Mouse (Mus musculus) fibroblast of lung, adult 2 months (primary cell): ENCODE results near the gene Iqgap2.

ENCODE experiments used
- DNase-seq: peaks from one replicate; pipeline ENCODE4 v3.0.0-alpha.2; 2011; ENCODE audit warnings: low read depth

Gene Iqgap2

DNA sequence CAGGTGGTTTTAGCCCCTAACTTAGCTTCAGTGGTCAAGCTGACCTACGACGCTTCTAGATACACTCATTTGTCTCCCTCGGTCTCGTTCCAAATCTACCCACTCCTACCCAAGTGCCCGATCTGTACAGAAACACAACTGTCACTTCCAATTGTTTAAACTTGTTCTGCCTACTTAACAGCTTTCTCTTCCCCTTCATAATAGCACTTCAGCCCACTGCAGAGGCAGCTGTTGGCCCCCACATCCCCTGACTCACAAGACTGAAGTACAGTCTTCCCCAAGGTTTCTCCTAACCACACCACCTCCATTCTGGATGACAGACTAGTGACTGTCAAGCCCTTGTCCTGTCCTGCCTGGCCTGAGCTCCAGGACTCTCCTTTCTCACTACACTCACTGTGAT is 63.1 kb downstream of the Iqgap2 start:
- DNase-seq: no peak

DNA sequence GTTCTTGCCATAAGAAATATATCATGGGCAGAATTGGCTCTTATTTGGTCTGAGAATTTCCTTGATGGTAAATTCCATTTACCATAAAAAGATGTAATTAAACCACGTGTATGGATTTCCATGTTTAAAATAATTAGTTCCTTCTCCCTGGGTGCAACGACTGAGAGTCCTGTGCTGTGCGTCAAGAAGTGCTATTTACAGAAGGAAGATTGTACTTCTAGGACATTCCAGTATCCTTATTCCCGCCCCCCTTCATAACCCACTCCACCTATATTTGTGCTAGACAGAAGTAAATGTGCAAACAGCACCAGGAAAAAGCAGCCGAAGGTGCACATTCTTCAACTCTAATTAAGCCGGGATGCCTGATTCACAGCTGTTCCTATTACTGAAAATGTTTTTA is 65.5 kb downstream of the Iqgap2 start:
- no peak for DNase-seq

GRCm38 (mm10) chr13:95822918-95823317 is 68.8 kb downstream of the Iqgap2 start:
- no peak for DNase-seq

DNA sequence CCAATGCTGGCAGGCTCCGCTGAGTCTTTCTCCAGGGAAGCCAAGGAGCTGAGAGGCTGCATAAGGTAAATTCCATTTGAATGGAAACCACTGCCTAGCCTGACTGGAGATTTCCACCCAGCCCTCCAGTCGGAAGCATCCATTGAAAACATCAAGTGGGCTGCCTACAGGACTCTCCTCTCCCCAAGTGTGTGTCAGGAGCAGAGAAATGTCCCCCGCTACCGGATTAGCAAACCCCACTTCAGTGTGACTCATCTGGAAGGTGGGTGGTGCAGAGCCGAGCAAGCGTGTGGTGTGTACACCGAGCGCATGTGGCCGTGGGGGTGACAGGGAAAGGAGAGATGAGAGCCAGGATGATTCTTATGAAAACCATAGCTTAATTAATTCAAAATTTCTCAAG is 71.7 kb downstream of the Iqgap2 start:
- DNase-seq: no peak

GRCm38 (mm10) chr13:95818941-95819340 is 72.8 kb downstream of the Iqgap2 start:
- DNase-seq: no peak

GRCm38 (mm10) chr13:95813643-95814042 is 78.1 kb downstream of the Iqgap2 start:
- no peak for DNase-seq

- no peak for DNase-seq
Measured at GRCm38 (mm10) chr13:95810796-95811195, 80.9 kb downstream of the Iqgap2 start.

DNA sequence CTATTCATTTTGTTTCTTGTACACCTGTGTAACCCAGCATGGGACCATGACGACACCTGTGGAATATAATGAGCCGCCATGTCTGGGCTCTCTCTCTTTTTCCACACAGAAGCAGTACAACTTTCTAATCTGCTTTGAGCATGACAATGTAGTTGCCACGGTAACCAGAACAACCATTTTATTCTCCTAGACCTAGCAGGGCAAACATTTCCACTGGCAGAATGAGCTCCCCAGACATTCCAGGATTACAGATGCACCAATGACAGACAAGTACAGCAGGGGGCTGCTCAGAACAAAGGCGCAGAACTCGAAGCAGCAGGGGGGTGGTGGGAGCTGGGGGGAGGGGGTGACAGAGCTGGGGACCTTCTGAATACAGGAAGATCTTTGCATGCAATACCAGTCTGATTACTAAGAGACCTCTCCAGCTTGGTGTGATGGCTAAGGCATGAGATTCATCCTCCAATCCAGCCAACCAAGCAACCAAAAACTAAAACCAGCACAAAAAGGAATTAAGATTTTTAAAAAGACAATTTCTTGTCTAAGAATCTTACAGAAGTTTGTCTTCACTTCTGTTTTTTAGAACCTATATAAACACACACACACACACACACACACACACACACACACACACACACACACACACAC is 84.5 kb downstream of the Iqgap2 start:
- no peak for DNase-seq

GRCm38 (mm10) chr13:95805469-95806166 is 86.1 kb downstream of the Iqgap2 start:
- no peak for DNase-seq

- DNase-seq: no peak
Measured at GRCm38 (mm10) chr13:95804113-95804512, 87.6 kb downstream of the Iqgap2 start.

DNA sequence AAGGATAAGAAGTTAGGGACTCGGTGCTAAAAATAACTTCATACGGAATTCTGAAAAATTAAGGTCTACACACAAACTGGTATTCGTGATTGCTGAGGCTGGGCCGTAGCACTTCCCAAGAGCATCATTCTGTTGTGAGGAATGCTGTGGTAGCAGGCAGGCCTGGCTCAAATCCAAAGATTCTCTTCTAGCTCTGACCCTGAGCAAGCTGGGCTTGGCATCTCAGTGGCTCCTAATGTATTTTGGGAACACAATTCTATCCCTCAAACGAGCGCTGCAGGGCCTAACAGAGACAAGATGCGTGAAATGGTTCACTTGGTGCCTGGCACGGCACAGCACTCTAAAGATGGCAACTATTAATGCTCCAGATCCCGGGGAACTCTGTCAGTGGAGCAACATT is 90.8 kb downstream of the Iqgap2 start:
- no peak for DNase-seq

- DNase-seq: no peak
Measured at GRCm38 (mm10) chr13:95799322-95799721, 92.4 kb downstream of the Iqgap2 start.

GRCm38 (mm10) chr13:95798721-95799120 is 93.0 kb downstream of the Iqgap2 start:
- DNase-seq: no peak

DNA sequence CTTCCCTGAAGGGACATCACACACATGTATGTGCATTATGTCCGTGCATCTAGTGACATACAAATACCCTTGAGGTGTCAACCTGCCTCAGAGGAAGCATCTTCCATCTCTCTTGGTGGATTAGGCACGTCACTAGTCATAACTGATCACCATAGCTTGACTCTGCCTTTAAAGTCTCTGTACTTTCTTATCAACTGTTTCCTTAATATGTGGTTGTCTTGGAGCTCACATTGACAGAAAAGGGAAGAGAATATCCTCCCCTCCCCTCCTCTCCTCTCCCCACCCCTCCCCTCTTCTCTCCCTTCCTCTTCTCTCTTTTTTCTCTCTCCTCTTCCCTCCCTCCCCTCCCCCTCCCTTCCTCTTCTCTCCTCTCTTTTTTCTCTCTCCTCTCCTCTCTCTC is 94.2 kb downstream of the Iqgap2 start:
- DNase-seq: no peak

- DNase-seq: no peak
Measured at GRCm38 (mm10) chr13:95794346-95794745, 97.4 kb downstream of the Iqgap2 start.

- no peak for DNase-seq
Measured at GRCm38 (mm10) chr13:95790883-95791282, 100.8 kb downstream of the Iqgap2 start.

- DNase-seq: no peak
Measured at GRCm38 (mm10) chr13:95788631-95789376, 102.9 kb downstream of the Iqgap2 start.

- DNase-seq: no peak
Measured at GRCm38 (mm10) chr13:95782969-95783332, 108.8 kb downstream of the Iqgap2 start.

DNA sequence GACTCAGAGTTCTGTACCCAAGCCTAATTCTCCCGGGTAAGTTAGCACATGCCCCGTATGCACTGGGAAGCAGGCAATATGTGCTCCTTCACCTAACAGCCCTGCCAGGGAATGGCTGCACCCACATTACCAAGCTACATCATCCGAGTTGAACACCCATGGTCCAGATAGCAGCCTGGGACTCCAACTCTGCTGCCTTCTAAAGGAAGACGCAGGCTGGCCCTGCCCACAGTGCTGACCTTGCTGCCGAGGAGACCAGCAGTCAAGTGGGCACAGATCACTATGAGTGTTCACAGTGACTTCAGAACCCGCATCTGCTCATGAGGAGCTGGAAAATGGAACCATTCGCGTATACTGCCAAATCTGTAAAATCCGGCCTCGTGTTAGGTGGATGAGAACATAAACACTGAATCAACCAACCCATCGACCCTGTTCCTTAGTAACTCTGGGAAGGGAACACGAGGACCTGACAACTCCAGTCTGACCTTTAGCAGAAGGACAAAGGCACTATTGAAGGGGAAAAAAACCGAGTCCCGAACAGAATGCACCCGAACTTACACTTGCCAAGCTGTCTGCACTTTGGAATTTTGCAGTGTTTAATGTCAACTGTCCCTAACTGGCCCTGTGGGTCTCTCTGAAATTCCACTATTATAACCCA is 109.3 kb downstream of the Iqgap2 start:
- no peak for DNase-seq

DNA sequence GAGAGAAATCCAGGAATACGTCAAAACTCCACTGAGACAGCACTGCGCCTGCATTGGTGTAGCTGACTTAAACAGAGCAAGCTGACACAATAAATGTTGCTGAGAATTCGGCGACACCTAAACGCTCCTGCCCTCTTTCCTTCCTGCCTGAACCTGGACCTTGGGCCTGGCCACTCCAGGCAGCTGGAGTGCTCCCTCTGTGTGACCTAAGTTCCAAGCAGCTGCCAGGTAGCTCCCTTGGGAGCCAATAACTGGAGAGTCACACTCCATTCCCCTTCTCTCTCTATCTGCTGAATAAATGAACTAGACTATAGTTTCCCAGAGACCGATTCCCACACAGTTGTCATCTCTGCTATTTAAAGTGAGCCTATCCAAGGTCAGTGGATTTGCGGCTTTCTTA is 111.7 kb downstream of the Iqgap2 start:
- DNase-seq: no peak

DNA sequence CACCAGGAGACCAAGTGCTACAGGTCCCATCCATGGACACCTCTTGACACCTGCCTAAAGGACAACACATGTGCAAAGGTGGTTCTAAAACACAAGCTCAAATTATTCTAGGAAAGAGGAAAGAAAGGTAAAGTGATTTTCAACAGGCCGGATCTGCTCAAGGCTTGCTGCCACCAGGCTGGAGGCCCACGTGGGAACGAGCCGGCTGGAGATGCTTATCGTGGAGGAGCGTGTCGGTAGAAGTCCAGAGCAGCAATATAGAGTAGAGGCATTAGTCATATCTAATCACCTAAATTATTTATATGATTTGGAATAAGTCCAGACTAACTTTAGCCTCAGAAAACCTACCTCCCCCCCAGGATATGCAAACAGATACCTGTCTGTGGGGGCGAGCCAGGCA is 112.5 kb downstream of the Iqgap2 start:
- no peak for DNase-seq

DNA sequence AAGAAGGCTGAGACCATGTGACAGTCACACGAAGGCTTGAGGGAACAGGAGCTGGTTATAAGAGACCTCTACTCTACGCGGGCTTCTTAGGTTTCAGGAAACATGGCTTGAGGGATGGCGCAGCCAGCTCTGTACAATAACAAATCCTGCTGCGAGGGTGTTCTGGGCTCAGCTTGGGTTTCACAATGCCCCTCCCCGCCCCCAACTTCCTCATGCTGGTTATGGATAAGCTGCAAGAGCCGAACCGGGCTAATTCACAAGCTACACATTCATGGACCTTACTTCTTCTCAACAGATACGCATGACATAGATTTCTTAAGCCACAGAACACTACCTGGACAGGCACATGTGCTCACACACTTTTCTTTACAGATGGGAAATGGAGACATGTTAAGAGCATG is 113.0 kb downstream of the Iqgap2 start:
- DNase-seq: no peak
